Mouse (Mus musculus) spleen, postnatal 14 days (tissue): ENCODE measurements around the gene Eif2ak2.

Experiments used
- DNase-seq, 2 experiments: peaks; one replicate each; pipeline ENCODE4 v3.0.0; 2021 to 2022; ENCODE audit warnings: low spot score in 2 of 2

Gene Eif2ak2

DNA sequence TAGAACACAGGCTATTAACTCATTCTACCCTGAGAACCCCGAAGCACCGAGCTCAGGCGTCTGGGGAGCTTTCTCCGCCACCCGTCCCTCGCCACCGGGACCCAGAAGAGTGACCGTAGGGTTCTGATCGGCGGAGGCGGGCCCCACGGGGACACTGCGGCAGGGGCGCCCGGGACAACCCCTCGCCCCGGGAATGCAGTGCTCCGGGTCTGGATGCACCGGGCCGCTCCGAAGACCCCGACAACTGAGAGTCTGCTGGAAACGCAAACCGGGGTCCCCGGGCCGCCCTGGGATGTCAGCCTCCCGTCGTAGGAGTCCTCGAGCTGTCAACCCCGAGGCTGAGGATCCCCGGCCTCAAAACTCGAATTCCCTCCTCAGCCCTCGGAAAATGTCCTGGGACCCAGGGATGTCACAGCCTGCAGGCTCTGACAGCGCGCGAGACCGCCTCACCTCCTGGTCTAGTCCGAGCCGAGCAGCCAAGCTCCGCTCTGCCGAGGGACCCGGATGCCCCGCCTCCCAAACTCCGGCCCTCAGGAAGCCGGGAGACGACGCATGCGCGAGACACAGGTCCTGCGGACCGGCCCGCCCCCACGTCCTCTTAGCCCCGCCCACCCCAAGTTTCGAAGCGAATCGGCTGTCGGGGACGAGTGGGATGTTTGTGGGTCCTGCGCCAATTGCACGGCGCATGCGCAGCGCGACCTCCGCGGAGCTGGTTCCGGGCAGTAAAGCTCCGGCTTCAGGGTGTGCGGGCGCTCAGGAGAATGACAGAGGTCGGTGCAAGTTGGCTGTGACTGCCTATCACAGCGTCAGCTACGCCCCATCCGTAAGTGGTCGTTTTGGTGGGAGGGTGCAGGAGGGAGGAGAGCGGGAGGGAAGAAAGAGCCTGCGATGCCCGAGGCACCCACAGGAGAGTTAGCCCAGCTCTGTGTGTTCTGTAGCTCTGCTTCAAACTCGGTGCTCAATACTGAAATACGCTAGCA lies 47.2 kb downstream of the Eif2ak2 start, which contains the start of the genes Heatr5b and Gpatch11:
Gene Heatr5b, minus strand, starts transcription at position 509 of the 980 bp plus-strand sequence.
Gene Gpatch11, plus strand, starts transcription at position 712 of the 980 bp plus-strand sequence.
- DNase-seq: peak; percentile 96

DNA sequence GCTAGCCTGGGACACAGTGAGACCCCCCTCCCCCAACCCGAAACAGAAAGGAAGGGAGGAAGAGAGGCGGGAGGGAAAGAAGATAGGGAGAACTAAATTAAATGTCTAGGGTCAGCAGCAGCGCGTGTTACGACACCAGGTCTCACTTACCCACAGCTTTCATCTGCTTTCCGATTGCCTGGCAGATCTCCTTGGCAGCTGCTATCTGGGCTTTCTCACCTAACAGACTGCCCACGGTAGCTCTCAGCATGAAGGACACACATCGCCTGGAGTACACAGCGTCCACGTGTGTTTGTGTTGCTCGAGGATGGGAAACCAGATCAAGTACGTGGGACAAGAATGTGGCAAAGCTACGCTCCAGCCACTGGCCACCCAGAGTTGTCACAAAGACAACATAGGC lies 58.0 kb downstream of the Eif2ak2 start:
- no peak for DNase-seq

DNA sequence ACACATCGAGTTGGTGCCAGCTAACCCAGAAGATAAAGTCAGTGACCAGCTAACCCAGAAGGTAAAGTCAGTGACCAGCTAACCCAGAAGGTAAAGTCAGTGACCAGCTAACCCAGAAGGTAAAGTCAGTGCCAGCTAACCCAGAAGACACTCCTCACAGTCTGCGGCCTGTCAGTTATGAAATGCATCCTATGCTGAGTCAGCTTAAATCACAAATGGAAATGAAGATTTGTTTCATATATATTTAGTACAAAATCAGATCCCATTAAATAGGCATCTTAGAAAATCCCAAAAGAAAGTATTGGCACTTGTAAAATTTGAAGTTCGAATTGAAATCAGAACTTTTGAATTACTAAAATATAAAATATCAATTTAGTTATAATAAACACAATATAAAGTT lies 72.8 kb downstream of the Eif2ak2 start:
- DNase-seq: no peak

DNA sequence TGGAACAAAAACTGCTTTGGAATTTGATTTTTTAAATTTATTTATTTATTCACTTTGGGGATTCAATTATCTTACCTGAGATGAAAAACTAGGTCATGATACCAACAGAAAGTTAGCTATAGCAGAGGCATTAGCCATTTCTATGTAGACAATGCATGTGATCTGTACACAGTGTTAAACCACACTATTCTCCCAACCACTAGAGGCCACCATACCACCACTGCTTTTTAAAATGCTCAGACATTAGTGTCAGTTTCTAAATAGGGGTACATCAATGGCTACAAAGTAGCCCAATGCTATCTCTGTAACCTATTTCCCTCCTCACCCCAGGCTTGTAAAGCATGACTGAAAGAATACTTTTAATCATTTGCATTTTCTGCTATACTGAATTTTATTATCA lies 73.4 kb downstream of the Eif2ak2 start:
- no peak for DNase-seq
